Mouse (Mus musculus) erythroblast, embryonic 14.5 days (primary cell): ENCODE data around the gene Bcas3. TPM values are rescaled to one million over a fixed set of nuclear protein-coding genes. Genes with fewer than 3 reads are reported as not detected.

Experiments
- H3K27me3 ChIP-seq: 2 replicates; pipeline ENCODE4 v1.6.1; 2012; ENCODE audit warnings: inconsistent platforms; ENCODE audit not compliant: control insufficient read depth
- H3K36me3 ChIP-seq: 2 replicates; pipeline ENCODE4 v1.6.1; 2012; ENCODE audit warnings: mild to moderate bottlenecking, inconsistent platforms; ENCODE audit not compliant: control insufficient read depth
- H3K4me1 ChIP-seq: 2 replicates; pipeline ENCODE4 v1.6.1; 2012; ENCODE audit warnings: inconsistent platforms; ENCODE audit not compliant: control insufficient read depth
- H3K4me3 ChIP-seq: replicated peaks from 2 replicates; pipeline ENCODE3; 2012; ENCODE audit warnings: moderate library complexity, mild to moderate bottlenecking, inconsistent platforms
- H3K9me3 ChIP-seq: 2 replicates; pipeline ENCODE4 v1.6.1; 2012; ENCODE audit warnings: low read length, inconsistent platforms, mixed read lengths; ENCODE audit not compliant: control insufficient read depth
- GATA1 ChIP-seq: IDR thresholded peaks from 2 replicates; pipeline ENCODE4 v1.6.1; 2012; ENCODE audit warnings: low read length, inconsistent platforms, mixed read lengths
- TAL1 ChIP-seq: IDR thresholded peaks from 3 replicates; pipeline ENCODE4 v1.6.1; 2012; ENCODE audit warnings: low read length, inconsistent platforms, mixed read lengths
- polyA plus RNA-seq: library from polyadenylated mRNA; stranded (reverse); fragments of >175 nt; gene quantifications from 2 replicates; pipeline ENCODE4 v1.2.3, GENCODE M21; 2012

Bcas3 gene
- polyA plus RNA-seq, 1 experiment: 25.9 TPM

GRCm38 (mm10) chr11:85820959-85821358, 468.0 kb downstream of the Bcas3 start:
- Histone ChIP-seq H3K27me3 (peaks cover 18% of the 10 kb centered on the region), H3K36me3 (no peaks in the 10 kb centered on the region), H3K4me3 (no peak overlapping the region), H3K9me3 (no peaks in the 10 kb centered on the region), H3K4me1 (peaks cover 24% of the 10 kb centered on the region)
- no peak for TF ChIP-seq GATA1
- TF ChIP-seq TAL1: no peak

- H3K27me3 ChIP-seq: peaks cover 25% of the 10 kb centered on the region
Measured at GRCm38 (mm10) chr11:85821659-85822058, 468.7 kb downstream of the Bcas3 start.

GRCm38 (mm10) chr11:85823181-85823580, 470.2 kb downstream of the Bcas3 start:
- Histone ChIP-seq H3K9me3 (no peaks in the 10 kb centered on the region), H3K4me3 (no peak overlapping the region), H3K27me3 (peaks cover 41% of the 10 kb centered on the region), H3K36me3 (no peaks in the 10 kb centered on the region), H3K4me1 (peaks cover 28% of the 10 kb centered on the region)
- no peak for TF ChIP-seq GATA1
- no peak for TF ChIP-seq TAL1

More at GRCm38 (mm10) chr11:85821659-85822058, 468.7 kb downstream of the Bcas3 start:
- no peaks in the 10 kb centered on the region for H3K9me3 ChIP-seq
- peaks cover 24% of the 10 kb centered on the region for H3K4me1 ChIP-seq
- H3K36me3 ChIP-seq: no peaks in the 10 kb centered on the region
- H3K4me3 ChIP-seq: no peak overlapping the region
- TF ChIP-seq TAL1: no peak
- TF ChIP-seq GATA1: no peak

GRCm38 (mm10) chr11:85823794-85824193, 470.8 kb downstream of the Bcas3 start:
- H3K4me1 ChIP-seq: peaks cover 22% of the 10 kb centered on the region
- peaks cover 47% of the 10 kb centered on the region for H3K27me3 ChIP-seq
- H3K4me3 ChIP-seq: no peak overlapping the region
- no peaks in the 10 kb centered on the region for H3K36me3 ChIP-seq
- peaks cover 4% of the 10 kb centered on the region; the same call in 1 of the 2 replicates for H3K9me3 ChIP-seq
- TF ChIP-seq TAL1 (no peak), GATA1 (no peak)

- Histone ChIP-seq H3K9me3 (peaks cover 16% of the 10 kb centered on the region; the same call in 1 of the 2 replicates), H3K27me3 (peaks cover 59% of the 10 kb centered on the region), H3K4me3 (no peak overlapping the region), H3K36me3 (no peaks in the 10 kb centered on the region), H3K4me1 (peaks cover 22% of the 10 kb centered on the region)
- TF ChIP-seq GATA1: no peak
- no peak for TF ChIP-seq TAL1
Measured at GRCm38 (mm10) chr11:85825031-85825430, 472.1 kb downstream of the Bcas3 start.

- Histone ChIP-seq H3K9me3 (peaks cover 16% of the 10 kb centered on the region; the same call in 1 of the 2 replicates), H3K4me3 (no peak overlapping the region), H3K4me1 (peaks cover 22% of the 10 kb centered on the region), H3K27me3 (peaks cover 67% of the 10 kb centered on the region), H3K36me3 (no peaks in the 10 kb centered on the region)
- TF ChIP-seq TAL1: no peak
- TF ChIP-seq GATA1: no peak
Measured at GRCm38 (mm10) chr11:85825823-85826222, 472.9 kb downstream of the Bcas3 start.

- TF ChIP-seq TAL1: no peak
- TF ChIP-seq GATA1: no peak
- Histone ChIP-seq H3K36me3 (no peaks in the 10 kb centered on the region), H3K4me3 (no peak overlapping the region), H3K9me3 (peaks cover 19% of the 10 kb centered on the region; the same call in 1 of the 2 replicates), H3K4me1 (peaks cover 29% of the 10 kb centered on the region), H3K27me3 (peaks cover 82% of the 10 kb centered on the region)
Measured at GRCm38 (mm10) chr11:85827342-85827741, 474.4 kb downstream of the Bcas3 start.

GRCm38 (mm10) chr11:85828691-85829519, 475.9 kb downstream of the Bcas3 start:
- peaks cover 19% of the 10 kb centered on the region for H3K4me1 ChIP-seq
- H3K27me3 ChIP-seq: peaks cover 95% of the 10 kb centered on the region
- no peak overlapping the region for H3K4me3 ChIP-seq
- H3K36me3 ChIP-seq: no peaks in the 10 kb centered on the region
- H3K9me3 ChIP-seq: peaks cover 19% of the 10 kb centered on the region; the same call in 1 of the 2 replicates
- TF ChIP-seq GATA1: no peak
- no peak for TF ChIP-seq TAL1

- H3K4me1 ChIP-seq: peaks cover 19% of the 10 kb centered on the region
- H3K36me3 ChIP-seq: no peaks in the 10 kb centered on the region
- peaks cover 100% of the 10 kb centered on the region for H3K27me3 ChIP-seq
- TF ChIP-seq GATA1 (no peak), TAL1 (no peak)
- no peak overlapping the region for H3K4me3 ChIP-seq
- peaks cover 25% of the 10 kb centered on the region; the same call in 1 of the 2 replicates for H3K9me3 ChIP-seq
Measured at GRCm38 (mm10) chr11:85829520-85830440, 476.8 kb downstream of the Bcas3 start.
